Mouse (Mus musculus): Measurements from ENCODE around the gene Elmo3. TPM values are rescaled to one million over a fixed set of nuclear protein-coding genes. Genes with fewer than 3 reads are reported as not detected.
"Not testable (repeated sequence)": the region's sequence is repeated elsewhere in the genome, so short reads cannot be mapped to it uniquely, and the experiment has no call there.

Gene Elmo3
- total RNA-seq, 2 experiments from 2014 or later: 0.31 to 0.91 TPM

DNA sequence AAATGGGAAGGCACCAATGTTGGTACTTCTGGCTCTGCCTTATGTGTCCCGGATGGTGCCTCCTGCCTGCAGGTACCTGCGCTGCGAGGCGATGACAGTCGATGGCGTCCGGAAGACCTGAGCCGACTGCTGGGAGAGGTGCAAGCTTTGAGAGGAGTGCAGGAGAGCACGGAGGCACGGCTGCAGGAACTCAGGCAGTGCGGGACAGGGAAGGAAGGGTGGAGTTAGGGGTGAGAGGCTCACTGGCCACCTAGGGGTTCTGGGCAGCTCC, 34.5 kb upstream of the Elmo3 start:
- intact Hi-C loops (cut with DNase I): no loop called here
- no peak for DNase-seq (ENCODE audit: low spot score in 2 of 2)

DNA sequence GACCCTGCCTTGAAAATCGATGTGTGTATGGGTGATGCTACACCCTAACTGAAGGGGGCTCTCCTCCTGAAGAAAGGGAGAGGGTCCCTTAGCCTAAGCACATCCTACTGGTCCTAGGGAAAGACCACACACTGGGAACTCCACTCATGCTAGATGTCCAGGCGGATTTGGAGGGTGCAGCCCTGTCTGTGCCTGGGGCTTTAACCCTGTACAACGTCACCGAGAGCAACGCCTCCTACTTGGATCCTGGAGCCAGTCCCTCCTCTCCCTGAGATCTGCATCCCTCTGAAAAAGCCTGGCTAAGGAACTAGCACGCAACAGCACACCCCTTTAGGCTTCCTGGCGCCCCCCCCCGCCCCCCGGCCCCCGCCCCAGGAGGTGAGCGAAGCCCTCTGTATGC, 30.0 kb upstream of the Elmo3 start:
- DNase-seq (ENCODE audit: low spot score in 2 of 2): no peak
- intact Hi-C loops (cut with DNase I): no loop called here

DNA sequence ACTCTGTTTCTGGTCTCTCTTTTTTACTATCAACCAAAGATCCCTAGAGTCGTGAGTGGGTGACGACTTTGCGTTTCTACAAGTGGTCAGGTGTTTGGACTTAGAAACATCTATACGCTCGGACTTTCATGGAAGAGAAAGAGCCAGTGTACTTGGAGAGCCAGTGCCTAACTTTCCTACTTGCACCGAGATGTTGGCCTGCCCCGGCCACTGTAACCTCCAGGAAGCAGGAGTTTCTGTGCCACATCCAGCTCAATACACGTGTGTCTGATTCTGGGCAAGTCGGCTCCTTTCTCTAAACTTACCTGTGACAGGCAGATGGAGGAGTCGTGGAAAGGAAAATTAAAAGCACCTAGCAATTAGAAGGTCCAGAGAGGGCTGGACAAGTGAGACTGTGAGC, 29.6 kb upstream of the Elmo3 start, which contains the start of gene Nol3:
Gene Nol3 (plus strand): TSS at position 301 of the 400 bp plus-strand sequence.
- no peak for DNase-seq (ENCODE audit: low spot score in 2 of 2)
- intact Hi-C loops (cut with DNase I): no loop called here

DNA sequence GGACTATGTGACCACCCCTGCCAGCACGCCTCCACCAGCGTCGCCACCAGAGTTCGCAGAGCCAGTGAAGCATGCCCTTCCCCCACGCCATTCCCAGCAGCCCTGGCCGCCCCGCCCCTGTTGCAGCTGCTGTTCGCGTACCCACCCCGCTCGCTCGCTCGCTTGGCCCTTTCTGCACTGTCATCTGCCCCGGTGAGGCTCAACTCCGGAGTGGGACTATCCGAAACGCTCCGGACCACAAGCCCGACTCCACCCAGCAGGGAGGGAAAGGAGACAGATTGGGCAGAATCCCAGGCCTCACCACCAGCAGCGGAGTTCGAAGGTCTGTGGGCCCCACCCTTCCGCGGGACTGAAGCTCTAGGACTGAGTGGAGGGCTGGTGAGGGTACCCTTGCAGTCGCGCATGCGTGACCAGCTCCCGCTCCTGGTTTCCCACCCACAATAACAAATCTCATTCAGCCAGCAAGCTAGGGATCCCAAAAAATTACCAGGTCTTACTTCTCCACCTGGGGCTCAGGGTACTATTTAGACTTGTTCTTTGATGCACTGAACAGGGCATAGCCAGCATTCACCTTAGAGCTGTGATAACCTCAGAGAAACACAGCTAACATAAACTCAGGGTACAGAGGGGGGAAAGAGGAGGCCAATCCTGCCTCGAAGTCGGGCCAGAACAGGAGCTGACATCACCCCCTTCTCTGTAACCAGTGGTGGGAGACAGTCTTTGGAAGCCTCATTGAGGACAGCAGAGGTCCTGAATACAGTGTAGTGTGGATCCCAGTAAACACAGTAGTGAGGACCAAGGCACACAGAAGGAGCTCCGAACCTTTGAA, 28.9 kb upstream of the Elmo3 start:
- no peak for DNase-seq (ENCODE audit: low spot score in 2 of 2)
- intact Hi-C loops (cut with DNase I): no loop called here

DNA sequence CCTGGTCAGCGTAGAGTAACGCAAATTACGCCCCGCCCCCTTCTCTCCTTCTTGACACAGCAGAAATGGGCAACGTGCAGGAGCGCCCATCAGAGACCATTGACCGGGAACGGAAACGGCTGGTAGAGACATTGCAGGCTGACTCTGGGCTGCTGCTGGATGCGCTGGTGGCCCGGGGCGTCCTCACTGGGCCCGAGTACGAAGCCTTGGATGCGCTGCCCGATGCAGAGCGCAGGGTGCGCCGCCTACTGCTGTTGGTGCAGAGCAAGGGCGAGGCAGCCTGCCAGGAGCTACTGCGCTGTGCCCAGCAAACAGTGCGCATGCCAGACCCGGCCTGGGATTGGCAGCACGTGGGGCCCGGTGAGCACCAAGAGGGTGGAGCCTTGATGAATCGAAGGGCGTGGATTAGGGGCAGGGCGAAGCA, 26.5 kb upstream of the Elmo3 start:
- intact Hi-C loops (cut with DNase I): no loop called here
- peak; percentile 82 to 83 for DNase-seq (ENCODE audit: low spot score in 2 of 2)

DNA sequence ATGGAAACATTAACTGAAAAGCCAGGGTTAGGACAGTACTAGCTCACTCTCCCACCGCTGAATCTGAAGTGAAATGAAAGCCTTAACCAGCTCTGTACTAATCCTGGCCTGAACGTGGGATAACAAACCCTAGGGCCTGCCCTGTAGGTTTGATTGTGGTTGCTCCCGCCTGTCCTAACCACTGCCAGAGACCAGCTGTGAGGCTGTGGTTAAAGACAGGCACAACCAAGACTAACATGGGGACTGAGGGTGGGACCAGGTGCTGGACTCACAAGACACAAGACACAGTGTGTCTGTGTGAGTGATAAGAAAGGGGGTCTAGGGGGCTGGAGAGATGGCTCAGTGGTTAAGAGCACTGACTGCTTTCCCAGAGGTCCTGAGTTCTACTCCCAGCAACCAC, 24.8 kb upstream of the Elmo3 start:
- no peak for DNase-seq (ENCODE audit: low spot score in 2 of 2)
- intact Hi-C loops (cut with DNase I): no loop called here

DNA sequence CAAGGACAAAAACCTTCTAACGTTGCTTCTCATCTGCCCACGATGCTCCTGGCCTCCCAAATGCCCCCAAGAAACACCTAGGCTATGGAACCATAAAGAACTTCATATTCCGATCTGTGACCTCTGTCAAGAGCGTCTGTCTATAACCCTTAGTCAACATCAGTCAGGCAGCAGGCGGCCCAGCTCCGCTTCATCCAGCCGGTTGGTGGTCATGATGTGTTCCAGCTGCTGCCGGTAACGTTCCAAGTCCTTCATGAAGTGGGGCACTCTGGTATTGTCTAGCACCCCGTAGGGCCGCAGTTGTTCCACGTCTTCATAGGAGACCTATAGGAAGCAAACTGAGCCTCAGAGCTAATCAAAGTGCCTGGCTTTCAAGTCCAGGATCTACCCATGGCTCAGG, 23.6 kb upstream of the Elmo3 start:
- intact Hi-C loops (cut with DNase I): no loop called here
- no peak for DNase-seq (ENCODE audit: low spot score in 2 of 2)

DNA sequence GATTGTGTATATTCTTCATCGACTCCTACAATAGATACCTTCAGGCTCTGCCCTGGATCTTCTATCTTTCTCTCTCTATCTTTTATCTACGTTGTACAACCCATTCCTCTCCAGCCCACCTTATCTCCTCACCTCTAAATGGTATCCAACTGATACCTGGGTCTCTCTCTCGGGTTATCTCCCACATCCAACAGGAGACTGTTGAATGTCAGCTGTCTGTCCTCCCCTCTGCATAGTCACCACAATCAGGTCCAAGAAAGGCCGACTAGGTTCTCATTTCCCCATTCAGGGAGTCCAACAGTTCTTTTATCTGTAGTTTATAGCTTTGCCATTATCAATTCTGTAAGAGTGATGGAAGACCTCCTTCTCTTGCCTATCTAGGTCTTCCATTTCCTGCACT, 23.2 kb upstream of the Elmo3 start:
- no peak for DNase-seq (ENCODE audit: low spot score in 2 of 2)
- intact Hi-C loops (cut with DNase I): no loop called here

DNA sequence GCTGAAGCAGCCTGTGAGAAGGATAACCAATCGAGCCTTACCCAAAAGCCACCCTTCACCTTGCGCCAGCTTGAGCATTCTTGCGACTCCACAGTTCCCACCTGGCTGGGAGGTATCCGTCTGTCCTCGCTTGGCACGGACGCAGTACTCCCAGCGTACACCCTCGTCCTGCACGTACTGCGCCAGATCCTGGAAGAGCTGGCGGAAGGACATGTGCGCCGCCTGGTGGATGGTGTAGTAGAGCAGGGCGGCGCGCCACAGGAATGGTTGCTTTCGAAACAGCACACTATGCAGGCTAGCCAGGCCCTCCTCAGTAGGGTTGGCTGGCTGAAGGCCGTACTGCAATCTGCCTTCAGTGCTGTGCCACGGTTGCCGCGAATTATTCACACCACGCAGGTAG, 22.3 kb upstream of the Elmo3 start:
- DNase-seq (ENCODE audit: low spot score in 2 of 2): no peak
- intact Hi-C loops (cut with DNase I): no loop called here

DNA sequence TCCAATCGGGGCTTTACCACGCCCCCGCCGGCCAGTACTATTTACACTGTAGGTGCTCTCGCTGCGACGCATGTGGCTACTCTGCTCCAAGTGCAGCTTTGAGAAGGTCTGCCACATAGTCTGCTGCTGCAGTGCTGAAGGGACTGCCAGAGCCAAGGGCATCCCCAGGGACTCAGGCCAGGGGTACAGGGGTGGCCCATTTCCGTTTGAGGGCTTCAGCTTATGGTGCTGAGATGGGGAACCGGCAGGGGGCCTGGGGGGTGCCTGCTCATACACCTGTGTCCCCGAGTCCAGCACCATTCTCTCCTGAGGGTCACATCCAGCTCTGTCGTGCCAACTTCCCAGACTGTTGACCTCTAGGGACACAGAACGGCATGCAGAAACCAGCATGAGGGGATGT, 19.9 kb upstream of the Elmo3 start:
- no peak for DNase-seq (ENCODE audit: low spot score in 2 of 2)
- intact Hi-C loops (cut with DNase I): loop anchor here (5.0 kb wide), 1 partner anchor 643 kb away; the partner anchor contains the start of gene Ciao2b

DNA sequence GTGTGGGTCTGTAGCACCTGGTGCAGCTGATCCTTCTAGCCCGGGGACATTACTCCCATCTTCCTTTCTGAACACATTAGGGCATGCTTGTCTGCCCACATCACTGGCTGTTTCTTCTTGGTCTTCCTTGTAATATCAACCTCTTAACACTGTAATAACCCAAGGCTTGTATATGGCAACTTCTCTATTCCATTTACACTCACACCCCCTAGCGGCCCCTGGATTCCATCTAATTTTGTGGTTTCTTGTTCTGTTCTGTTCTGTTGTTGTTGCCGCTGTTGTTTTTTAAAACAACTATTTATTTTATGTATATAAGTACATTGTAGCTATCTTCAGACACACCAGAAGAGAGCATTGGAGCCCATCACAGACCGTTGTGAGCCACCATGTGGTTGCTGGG, 18.5 kb upstream of the Elmo3 start:
- no peak for DNase-seq (ENCODE audit: low spot score in 2 of 2)
- intact Hi-C loops (cut with DNase I): loop anchor here (5.0 kb wide), 1 partner anchor 645 kb away; the partner anchor contains the start of gene Ciao2b

DNA sequence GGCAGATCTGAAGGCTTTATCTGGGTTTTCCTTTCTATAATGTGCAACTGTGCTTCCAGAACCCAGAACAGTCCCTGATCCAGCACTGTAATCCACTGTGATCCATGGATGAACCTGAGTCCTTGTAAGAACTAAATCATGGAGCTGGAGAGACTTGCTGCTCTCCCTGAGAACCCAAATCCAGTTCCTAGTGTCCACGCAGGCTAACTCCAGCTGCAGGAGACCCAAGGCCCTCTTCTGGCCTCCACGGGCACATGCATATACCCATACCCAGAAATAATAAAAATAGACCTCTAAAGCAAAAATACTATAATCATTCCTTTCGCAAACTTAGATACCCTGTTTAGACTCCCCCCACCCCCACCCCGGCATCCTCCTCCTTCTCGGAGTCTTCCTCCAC, 17.2 kb upstream of the Elmo3 start:
- no peak for DNase-seq (ENCODE audit: low spot score in 2 of 2)
- intact Hi-C loops (cut with DNase I): loop anchor here (5.0 kb wide), 1 partner anchor 646 kb away; the partner anchor contains the start of gene Ciao2b

DNA sequence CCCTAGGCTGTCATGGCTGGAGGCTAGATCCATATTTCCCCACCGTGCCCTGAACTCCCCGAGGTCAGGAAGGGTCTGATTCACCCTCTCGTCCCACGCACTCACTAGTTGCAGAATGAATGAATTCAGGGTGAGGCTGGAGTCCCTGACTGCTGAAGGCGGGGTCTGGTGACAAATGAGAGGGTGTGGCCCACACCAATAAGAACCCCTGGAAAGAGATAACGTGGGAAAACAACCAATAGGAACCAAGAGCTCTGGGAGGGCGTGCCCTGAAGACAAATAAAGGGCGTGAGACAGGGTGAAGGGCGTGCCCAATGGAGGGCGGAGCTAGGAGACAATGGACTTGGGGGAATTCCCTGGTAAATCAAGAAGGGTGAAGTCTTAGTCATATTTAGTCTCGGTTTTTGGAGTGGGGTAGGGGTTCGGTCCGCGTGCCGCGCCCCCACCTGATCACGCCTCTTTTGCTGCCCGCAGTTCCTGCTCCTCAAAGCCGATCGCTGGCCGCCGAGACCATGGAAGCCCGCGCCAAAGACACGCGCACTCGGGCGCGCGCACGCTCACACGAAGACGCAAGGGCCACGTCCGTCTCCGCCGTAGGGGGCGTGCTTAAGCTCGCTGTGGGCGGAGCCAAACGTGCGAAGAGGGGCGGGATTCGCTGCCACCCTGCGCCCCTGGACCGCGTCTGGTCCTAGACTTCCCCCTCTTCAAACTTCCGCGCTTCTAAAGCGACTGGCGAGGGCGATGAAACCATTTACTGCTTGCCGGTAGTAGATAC, 16.3 kb upstream of the Elmo3 start:
- DNase-seq (ENCODE audit: low spot score in 2 of 2): peak; percentile 97
- intact Hi-C loops (cut with DNase I): loop anchor here (5.0 kb wide), 1 partner anchor 647 kb away; the partner anchor contains the start of gene Ciao2b

DNA sequence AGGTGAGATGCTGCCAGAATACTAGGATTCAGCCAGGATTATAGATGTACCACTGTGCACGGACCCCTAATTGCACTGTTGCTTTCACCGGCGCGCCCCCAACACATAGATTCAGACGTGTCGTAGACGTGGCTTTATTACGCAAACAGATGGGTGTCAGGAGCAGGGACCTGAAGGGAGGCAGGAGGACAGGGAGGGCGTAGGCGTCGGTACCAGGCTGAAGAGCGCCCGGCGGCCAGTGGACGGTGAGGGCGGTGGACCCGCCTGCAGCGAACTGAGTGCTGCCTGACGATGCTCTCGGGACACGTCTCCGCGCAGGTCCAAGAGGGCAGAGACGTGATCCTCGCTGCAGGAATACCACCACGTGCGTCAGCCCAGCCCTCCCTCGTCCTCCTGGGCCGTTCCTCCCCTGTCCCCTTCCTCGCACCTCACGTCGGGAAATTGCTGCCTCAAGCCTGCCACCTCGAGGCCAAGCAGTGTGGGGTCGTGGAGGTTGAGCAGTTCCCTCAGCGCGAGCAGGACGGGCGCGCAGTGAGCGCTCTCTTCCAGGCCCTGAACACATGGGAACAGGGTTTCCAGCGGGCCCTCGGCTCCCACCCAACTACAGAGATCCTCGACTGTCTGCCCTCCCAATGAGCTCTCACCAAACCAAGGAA, 15.5 kb upstream of the Elmo3 start, which contains the start of gene 4931428F04Rik:
Gene 4931428F04Rik (minus strand): TSS at position 60 of the 656 bp plus-strand sequence.
- peak in 1 of 2 experiments; percentile 61 for DNase-seq (ENCODE audit: low spot score in 2 of 2)
- intact Hi-C loops (cut with DNase I): loop anchor here (5.0 kb wide), 2 partner anchors 633 to 648 kb away; partner anchors contain the start of gene Ciao2b

DNA sequence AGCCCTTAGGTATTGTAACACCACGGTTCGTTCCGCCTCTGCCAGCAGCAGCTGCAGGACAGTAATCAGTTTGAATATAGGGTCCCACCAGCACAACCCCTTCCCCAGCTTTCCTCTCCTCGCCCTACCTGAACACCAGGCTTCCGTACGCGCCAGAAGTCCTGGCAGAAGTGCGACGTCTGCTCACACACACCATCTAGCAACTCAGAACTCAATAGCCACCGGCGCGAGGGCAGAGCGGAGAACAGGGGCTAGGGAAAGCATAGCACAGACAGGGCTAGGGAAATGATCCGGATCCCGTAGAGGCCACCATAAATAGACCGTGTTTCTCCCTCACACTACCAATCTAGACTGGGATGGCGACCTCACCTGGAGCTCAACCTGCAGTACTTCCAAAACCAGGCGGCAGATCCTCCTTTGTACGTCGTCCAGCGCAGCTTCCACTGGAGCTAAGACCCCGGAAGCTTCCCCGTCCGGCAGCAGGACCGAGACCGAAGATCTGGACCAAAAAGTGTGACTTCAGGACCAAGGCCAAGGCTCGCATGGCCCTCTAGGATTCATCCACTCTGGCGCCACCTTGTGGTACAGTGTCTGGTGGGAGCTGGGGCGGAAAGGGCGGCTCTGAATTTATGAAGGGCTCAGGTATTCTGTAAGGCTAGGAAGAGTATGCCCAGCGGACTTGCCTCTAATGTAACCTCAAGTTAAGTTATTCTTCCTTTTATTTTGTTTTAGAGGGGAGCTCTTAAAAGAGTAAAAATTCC, 14.7 kb upstream of the Elmo3 start:
- intact Hi-C loops (cut with DNase I): loop anchor here (5.0 kb wide), 1 partner anchor 633 kb away; no protein-coding TSS in a partner anchor
- peak; percentile 70 to 79 for DNase-seq (ENCODE audit: low spot score in 2 of 2)

DNA sequence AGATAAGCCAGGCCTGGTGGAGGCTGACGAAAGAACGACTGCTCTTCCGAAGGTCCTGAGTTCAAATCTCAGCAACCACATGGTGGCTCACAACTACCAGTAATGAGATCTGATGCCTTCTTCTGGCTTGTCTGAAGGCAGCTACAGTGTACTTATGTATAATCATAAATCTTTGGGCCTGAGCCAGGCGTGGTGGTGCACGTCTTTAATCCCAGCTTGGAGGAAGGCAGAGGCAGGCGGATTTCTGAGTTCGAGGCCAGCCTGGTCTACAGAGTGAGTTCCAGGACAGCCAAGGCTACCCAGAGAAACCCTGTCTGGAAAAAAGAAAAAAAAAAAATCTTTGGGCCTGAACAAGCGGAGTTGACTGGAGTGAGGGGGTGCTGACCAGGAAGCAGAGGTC, 14.0 kb upstream of the Elmo3 start:
- DNase-seq (ENCODE audit: low spot score in 2 of 2): not testable (repeated sequence)
- intact Hi-C loops (cut with DNase I): loop anchor here (5.0 kb wide), 1 partner anchor 634 kb away; no protein-coding TSS in a partner anchor

DNA sequence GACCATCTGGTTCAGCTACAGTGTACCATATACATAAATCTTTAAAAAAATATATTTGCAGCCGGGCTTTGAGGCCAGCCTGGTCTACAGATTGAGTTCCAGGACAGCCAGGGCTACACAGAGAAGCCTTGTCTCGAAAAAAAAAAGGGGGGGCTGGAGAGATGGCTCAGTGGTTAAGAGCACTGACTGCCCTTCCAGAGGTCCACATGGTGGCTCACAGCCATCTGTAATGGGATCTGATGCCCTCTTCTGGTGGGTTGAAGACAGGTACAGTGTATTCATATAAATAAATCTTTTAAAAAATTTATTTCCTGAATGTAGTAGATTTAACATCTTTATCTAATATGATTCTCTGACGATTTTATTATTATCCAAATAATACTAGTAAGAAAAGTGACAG, 13.6 kb upstream of the Elmo3 start:
- intact Hi-C loops (cut with DNase I): loop anchor here (5.0 kb wide), 1 partner anchor 635 kb away; no protein-coding TSS in a partner anchor
- DNase-seq (ENCODE audit: low spot score in 2 of 2): not testable (repeated sequence)

DNA sequence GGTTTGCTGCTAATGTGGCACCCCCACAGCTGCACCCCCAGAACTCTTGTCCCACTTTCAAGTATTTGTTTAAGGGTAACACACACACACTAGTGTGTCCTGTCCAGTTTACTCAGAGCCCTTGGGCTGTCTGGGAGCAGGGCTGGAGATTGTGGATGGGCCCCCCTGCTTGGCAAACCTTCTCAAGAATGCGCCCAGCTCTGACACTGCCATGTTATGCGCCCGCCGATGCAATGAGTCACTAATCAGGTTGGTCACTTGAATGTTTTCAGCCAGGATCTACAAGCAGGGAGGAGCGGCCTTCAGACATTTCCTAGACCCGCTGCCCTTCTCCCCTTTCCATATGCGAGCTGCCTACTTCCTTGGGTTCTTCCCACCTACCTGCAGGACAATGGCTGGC, 12.9 kb upstream of the Elmo3 start:
- intact Hi-C loops (cut with DNase I): loop anchor here (5.0 kb wide), 1 partner anchor 635 kb away; no protein-coding TSS in a partner anchor
- no peak for DNase-seq (ENCODE audit: low spot score in 2 of 2)

DNA sequence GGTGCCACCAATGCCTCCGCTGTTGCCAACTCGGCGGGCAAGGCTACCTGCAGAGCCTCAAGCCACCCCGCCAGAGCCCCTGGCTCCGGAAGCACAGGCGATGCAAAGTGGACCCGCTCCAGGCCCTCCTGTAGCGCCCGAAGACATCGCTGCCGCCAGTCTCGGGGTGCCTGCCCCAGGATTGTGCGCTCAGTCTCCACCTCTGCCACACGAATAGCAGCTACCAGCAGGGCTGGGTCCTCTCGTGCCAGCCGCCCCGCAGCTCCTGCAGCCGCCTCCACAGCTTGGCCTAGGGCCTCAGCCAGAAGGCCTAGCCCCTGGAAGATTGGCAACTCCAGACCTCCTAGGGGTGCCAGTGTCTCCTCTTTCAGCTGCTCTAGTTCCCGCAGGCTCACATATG, 12.0 kb upstream of the Elmo3 start:
- DNase-seq (ENCODE audit: low spot score in 2 of 2): no peak
- intact Hi-C loops (cut with DNase I): loop anchor here (5.0 kb wide), 1 partner anchor 636 kb away; no protein-coding TSS in a partner anchor
